In the genomic region with DNA sequence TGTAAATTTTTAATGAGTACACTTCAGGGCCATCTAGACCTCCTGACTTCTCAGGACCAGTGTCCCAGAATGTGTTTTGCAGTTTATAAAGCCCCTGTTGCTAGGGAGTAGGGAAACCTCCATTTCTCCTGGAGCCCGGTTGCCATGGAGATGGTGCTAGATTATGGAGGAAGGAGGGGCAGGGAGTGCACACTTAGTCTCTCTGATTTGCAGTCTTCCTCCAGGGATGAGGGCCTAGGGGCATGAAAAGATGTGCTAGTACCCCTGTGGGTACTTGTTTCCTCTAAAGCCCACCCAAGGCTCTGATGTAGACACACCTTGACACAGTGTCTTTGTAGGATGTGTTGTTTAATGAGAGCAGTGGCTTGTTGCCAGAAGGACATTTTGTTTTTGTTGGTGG, we compare ENCODE assay signal across 11 mouse cellular contexts.
DNase-seq lines count a peak whose midpoint lies in the region; ATAC-seq lines count a peak whose summit lies in the region.
"Had no signal": no experiment of that assay in that cellular context is flagged by ENCODE, and none has a peak within 500 bp of the region (broad histone marks: within the 10 kb centered on the region; RNA-seq: fewer than 3 reads in every experiment).

No protein-coding gene starts in this region.

- H3K4me3 ChIP-seq in hindbrain, embryonic 12.5 days: no peak overlapping the region
- H3K4me3 ChIP-seq in midbrain, embryonic 13.5 days (replicated peaks): no peak overlapping the region
- H3K4me3 ChIP-seq: erythroblast, embryonic 14.5 days had no signal

- no peaks in the 10 kb centered on the region for H3K27me3 ChIP-seq in hindbrain, embryonic 12.5 days
- no peaks in the 10 kb centered on the region for H3K27me3 ChIP-seq in midbrain, embryonic 13.5 days

- DNase-seq in left cerebral cortex, adult 18-20 months (ENCODE audit: low spot score in 2 of 2): peak; percentile 45 to 71
- no peak for DNase-seq in left cerebral cortex, adult 9 months (ENCODE audit: low spot score in 2 of 2)
- peak; percentile 71 for DNase-seq in telencephalon, adult 2 months (ENCODE audit: low read depth, low spot score)
- DNase-seq in lung, postnatal 14 days: no peak
- DNase-seq in urinary bladder, postnatal 25 days (ENCODE audit: low spot score): no peak
- no peak for DNase-seq in liver
- DNase-seq: heart, postnatal 14 days had no signal

- H3K9ac ChIP-seq in hindbrain, embryonic 12.5 days: no peak overlapping the region
- H3K9ac ChIP-seq in midbrain, embryonic 13.5 days (replicated peaks): no peak overlapping the region

- H3K4me1 ChIP-seq in hindbrain, embryonic 12.5 days: peaks cover 21% of the 10 kb centered on the region
- peaks cover 41% of the 10 kb centered on the region for H3K4me1 ChIP-seq in midbrain, embryonic 13.5 days (replicated peaks)

- H3K9me3 ChIP-seq in hindbrain, embryonic 12.5 days (replicated peaks): no peaks in the 10 kb centered on the region
- no peaks in the 10 kb centered on the region for H3K9me3 ChIP-seq in midbrain, embryonic 13.5 days

- 68% methylated on average over 1 of the region's 1 CpGs for WGBS in hindbrain, embryonic 12.5 days
- 24% methylated on average over 1 of the region's 1 CpGs for WGBS in midbrain, embryonic 13.5 days

- no peaks in the 10 kb centered on the region for H3K36me3 ChIP-seq in hindbrain, embryonic 12.5 days
- H3K36me3 ChIP-seq in midbrain, embryonic 13.5 days: no peaks in the 10 kb centered on the region

- peak; percentile 76 for ATAC-seq in hindbrain, embryonic 12.5 days (ENCODE audit: low FRiP score)
- ATAC-seq in midbrain, embryonic 13.5 days: peak; percentile 86
- ATAC-seq: activated CD4-positive, CD25-positive, alpha-beta regulatory T cell, adult 4 months had no signal

- 0 out of 2 replicates have a peak overlapping the region, but pooled peaks have one; percentile 6 for H3K4me2 ChIP-seq in hindbrain, embryonic 12.5 days (replicated peaks)
- H3K4me2 ChIP-seq in midbrain, embryonic 13.5 days (replicated peaks): no peak overlapping the region

- peak overlapping the region; percentile 67 for H3K27ac ChIP-seq in hindbrain, embryonic 12.5 days
- H3K27ac ChIP-seq in midbrain, embryonic 13.5 days: peak overlapping the region; percentile 85

Comparison
In these comparisons a context has a peak if more than half of its experiments do, and no peak if none do; other contexts are left out.
1. DNase-seq: peak in left cerebral cortex, adult 18-20 months (2 of 2) and telencephalon, adult 2 months (single experiment); none in left cerebral cortex, adult 9 months (0 of 2), lung, postnatal 14 days (single experiment), urinary bladder, postnatal 25 days (single experiment) and liver (single experiment).